Mouse (Mus musculus) hindbrain, postnatal 0 days (tissue): ENCODE results near the gene Polr2c. TPM values are rescaled to one million over a fixed set of nuclear protein-coding genes. Genes with fewer than 3 reads are reported as not detected.
A peak's percentile ranks its signal among the peaks of the same experiment; 100 is the strongest.

Experiments used
- ATAC-seq: fragments of 200-750 bp; cut with Nextera tagmentation; 2 replicates; pipeline ENCODE4 v1.8.0; 2017; ENCODE audit warnings: mild to moderate bottlenecking, moderate TSS enrichment, moderate library complexity
- DNase-seq: peaks from one replicate; pipeline ENCODE4 v3.0.0-alpha.2; 2015; ENCODE audit warnings: low spot score
- H3K27ac ChIP-seq: fragments of 300-500 bp; sonication (generic); 2 replicates; pipeline ENCODE4 v1.5.1; 2014; ENCODE audit warnings: mild to moderate bottlenecking
- H3K27me3 ChIP-seq: fragments of 300-500 bp; sonication (generic); 2 replicates; pipeline ENCODE4 v1.6.1; 2014; ENCODE audit warnings: low read length, mixed read lengths; ENCODE audit not compliant: insufficient read depth
- H3K36me3 ChIP-seq: fragments of 300-500 bp; sonication (generic); 2 replicates; pipeline ENCODE4 v1.6.1; 2014; ENCODE audit warnings: low read length, mixed read lengths; ENCODE audit not compliant: insufficient read depth
- H3K4me1 ChIP-seq: fragments of 300-500 bp; sonication (generic); 2 replicates; pipeline ENCODE4 v1.6.1; 2014; ENCODE audit warnings: antibody characterized with exemption, low read length, mixed read lengths; ENCODE audit not compliant: insufficient read depth
- H3K4me2 ChIP-seq: fragments of 300-500 bp; sonication (generic); 2 replicates; pipeline ENCODE4 v1.6.1; 2014; ENCODE audit warnings: low read depth, mild to moderate bottlenecking, low read length, moderate library complexity, mixed read lengths
- H3K4me3 ChIP-seq: fragments of 300-500 bp; sonication (generic); 2 replicates; pipeline ENCODE4 v1.5.1; 2014; ENCODE audit warnings: low read length
- H3K9ac ChIP-seq: fragments of 300-500 bp; sonication (generic); replicated peaks from 2 replicates; pipeline ENCODE4 v1.6.1; 2014; ENCODE audit warnings: mild to moderate bottlenecking, low read length, moderate library complexity, mixed read lengths
- H3K9me3 ChIP-seq: fragments of 300-500 bp; sonication (generic); 2 replicates; pipeline ENCODE4 v1.6.1; 2016; ENCODE audit warnings: low read length, mixed read lengths
- CTCF ChIP-seq: IDR thresholded peaks from 2 replicates; pipeline ENCODE4 v1.5.1; 2016; ENCODE audit warnings: antibody characterized with exemption, control low read depth, low read depth
- WGBS: fragments of 180-500 bp; shearing (Covaris S2); extraction: QIAGEN DNeasy Blood & Tissue Kit; methylation state at CpG from one replicate; pipeline ENCODE4 v1.1.7; 2014; 5-methylcytosine and 5-hydroxymethylcytosine counted together
- polyA plus RNA-seq: library from polyadenylated mRNA; unstranded; fragments of >200 nt; fragmentation: Nextera tagmentation; extraction: Ambion mirVana; gene quantifications from 2 replicates; pipeline ENCODE4 v1.2.1, GENCODE M21; 2015
- total RNA-seq: library from RNA; depleted of rRNA; stranded (reverse); fragments of >200 nt; gene quantifications from 2 replicates; pipeline ENCODE4 v1.2.3, GENCODE M21; 2014

Polr2c gene
- total and polyA plus RNA-seq, 2 experiments from 2014 or later = 65.3 to 102 TPM

GRCm38 (mm10) chr8:94876197-94876730 lies 19.0 kb downstream of the Polr2c start, which contains the start of gene Dok4:
Dok4 (minus strand) TSS chr8:94876330.
- Histone ChIP-seq H3K9ac (peak within 1 kb of the TSS; percentile 60), H3K4me1 (peaks cover 21% of the 10 kb centered on the region; the same call in 1 of the 2 replicates), H3K27ac (no peak within 1 kb of the TSS), H3K36me3 (no peaks in the 10 kb centered on the region), H3K9me3 (no peaks in the 10 kb centered on the region), H3K4me3 (peak within 1 kb of the TSS; percentile 63), H3K27me3 (no peaks in the 10 kb centered on the region), H3K4me2 (peak within 1 kb of the TSS; percentile 99)
- ATAC-seq (peak; percentile 27; the same call in 1 of the 2 replicates), DNase-seq (peak; percentile 74)
- no peak for TF ChIP-seq CTCF
- under 1% methylated on average over 22 of the region's 37 CpGs for WGBS

- DNase-seq (no peak), ATAC-seq (no peak)
- H3K9me3 ChIP-seq = no peaks in the 10 kb centered on the region
- no peaks in the 10 kb centered on the region for H3K27me3 ChIP-seq
- H3K4me1 ChIP-seq = peaks cover 17% of the 10 kb centered on the region; the same call in 1 of the 2 replicates
- no peak for TF ChIP-seq CTCF
- peak overlapping the region; percentile 99 for H3K4me2 ChIP-seq
- no peak overlapping the region for H3K9ac ChIP-seq
- no peaks in the 10 kb centered on the region for H3K36me3 ChIP-seq
- WGBS = 56% methylated on average over 3 of the region's 3 CpGs
- H3K27ac ChIP-seq = no peak overlapping the region
- H3K4me3 ChIP-seq = no peak overlapping the region
Measured at GRCm38 (mm10) chr8:94876820-94877219, 19.6 kb downstream of the Polr2c start.

GRCm38 (mm10) chr8:94880742-94881141 lies 23.5 kb downstream of the Polr2c start:
- no peak for DNase-seq
- 0 out of 2 replicates have a peak, but pooled peaks cover 6% of the 10 kb centered on the region for H3K4me1 ChIP-seq
- no peak for TF ChIP-seq CTCF
- H3K36me3 ChIP-seq = no peaks in the 10 kb centered on the region
- no peak overlapping the region for H3K27ac ChIP-seq
- H3K9ac ChIP-seq = no peak overlapping the region
- no peaks in the 10 kb centered on the region for H3K27me3 ChIP-seq
- no peaks in the 10 kb centered on the region for H3K9me3 ChIP-seq
- ATAC-seq = no peak
- H3K4me3 ChIP-seq = no peak overlapping the region
- WGBS = 78% methylated on average over 4 of the region's 4 CpGs
- no peak overlapping the region for H3K4me2 ChIP-seq

GRCm38 (mm10) chr8:94888383-94889036 lies 31.3 kb downstream of the Polr2c start:
- Histone ChIP-seq H3K4me2 (no peak overlapping the region), H3K36me3 (no peaks in the 10 kb centered on the region), H3K4me1 (no peaks in the 10 kb centered on the region), H3K4me3 (no peak overlapping the region), H3K9ac (no peak overlapping the region), H3K9me3 (no peaks in the 10 kb centered on the region), H3K27me3 (no peaks in the 10 kb centered on the region), H3K27ac (no peak overlapping the region)
- 38% methylated on average over 14 of the region's 14 CpGs for WGBS
- ATAC-seq = peak; percentile 40; the same call in 1 of the 2 replicates
- DNase-seq = no peak
- no peak for TF ChIP-seq CTCF

GRCm38 (mm10) chr8:94892917-94893316 lies 35.7 kb downstream of the Polr2c start:
- Histone ChIP-seq H3K4me2 (no peak overlapping the region), H3K4me3 (no peak overlapping the region), H3K4me1 (no peaks in the 10 kb centered on the region), H3K9me3 (no peaks in the 10 kb centered on the region), H3K27me3 (no peaks in the 10 kb centered on the region), H3K27ac (no peak overlapping the region), H3K9ac (no peak overlapping the region), H3K36me3 (no peaks in the 10 kb centered on the region)
- no peak for DNase-seq
- no peak for TF ChIP-seq CTCF
- WGBS = 60% methylated on average over 2 of the region's 2 CpGs
- no peak for ATAC-seq

GRCm38 (mm10) chr8:94899262-94899661 lies 42.0 kb downstream of the Polr2c start:
- peak; percentile 44 for DNase-seq
- no peaks in the 10 kb centered on the region; the same call in 1 of the 2 replicates for H3K27me3 ChIP-seq
- TF ChIP-seq CTCF = no peak
- H3K4me1 ChIP-seq = peaks cover 8% of the 10 kb centered on the region
- H3K9me3 ChIP-seq = no peaks in the 10 kb centered on the region
- H3K9ac ChIP-seq = no peak overlapping the region
- H3K27ac ChIP-seq = no peak overlapping the region
- no peak overlapping the region for H3K4me3 ChIP-seq
- 0 out of 2 replicates have a peak, but pooled peaks have one; percentile 25 for ATAC-seq
- H3K4me2 ChIP-seq = 0 out of 2 replicates have a peak overlapping the region, but pooled peaks have one; percentile 13
- H3K36me3 ChIP-seq = no peaks in the 10 kb centered on the region; the same call in 1 of the 2 replicates
- WGBS = 17% methylated on average over 11 of the region's 11 CpGs

GRCm38 (mm10) chr8:94900617-94901016 lies 43.4 kb downstream of the Polr2c start:
- no peak overlapping the region for H3K4me3 ChIP-seq
- peaks cover 15% of the 10 kb centered on the region for H3K4me1 ChIP-seq
- H3K9ac ChIP-seq = no peak overlapping the region
- H3K9me3 ChIP-seq = no peaks in the 10 kb centered on the region
- DNase-seq = no peak
- no peaks in the 10 kb centered on the region; the same call in 1 of the 2 replicates for H3K27me3 ChIP-seq
- ATAC-seq = no peak
- TF ChIP-seq CTCF = no peak
- H3K4me2 ChIP-seq = no peak overlapping the region
- H3K27ac ChIP-seq = no peak overlapping the region
- H3K36me3 ChIP-seq = no peaks in the 10 kb centered on the region; the same call in 1 of the 2 replicates
- 23% methylated on average over 6 of the region's 6 CpGs for WGBS
